Mouse (Mus musculus) retina, postnatal 1 day (tissue): ENCODE data around the gene Tnnt1.

Source experiments
- DNase-seq: peaks from one replicate; pipeline ENCODE4 v3.0.0-alpha.2; 2012

The Tnnt1 gene

GRCm38 (mm10) chr7:4521231-4522003 is 5.2 kb upstream of the Tnnt1 start:
- no peak for DNase-seq

DNA sequence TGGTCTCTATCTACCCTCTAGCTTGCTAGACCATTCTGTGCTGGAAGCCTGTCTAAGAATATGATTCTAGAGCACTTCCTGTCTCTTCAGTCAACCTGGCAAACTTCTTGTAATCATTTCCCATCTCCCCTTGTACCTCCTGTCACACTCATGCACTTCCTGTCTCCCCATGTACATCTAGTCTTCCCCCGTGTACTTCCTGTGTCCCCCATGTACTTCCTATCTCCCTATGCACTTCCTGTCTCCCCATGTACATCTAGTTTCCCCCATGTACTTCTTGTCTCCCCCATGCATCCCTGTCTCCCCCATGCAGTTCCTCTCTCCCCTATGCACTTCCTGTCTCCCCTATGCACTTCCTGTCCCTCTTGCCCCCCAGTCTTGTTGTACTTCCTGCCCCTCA is 2.3 kb upstream of the Tnnt1 start:
- DNase-seq = no peak

DNA sequence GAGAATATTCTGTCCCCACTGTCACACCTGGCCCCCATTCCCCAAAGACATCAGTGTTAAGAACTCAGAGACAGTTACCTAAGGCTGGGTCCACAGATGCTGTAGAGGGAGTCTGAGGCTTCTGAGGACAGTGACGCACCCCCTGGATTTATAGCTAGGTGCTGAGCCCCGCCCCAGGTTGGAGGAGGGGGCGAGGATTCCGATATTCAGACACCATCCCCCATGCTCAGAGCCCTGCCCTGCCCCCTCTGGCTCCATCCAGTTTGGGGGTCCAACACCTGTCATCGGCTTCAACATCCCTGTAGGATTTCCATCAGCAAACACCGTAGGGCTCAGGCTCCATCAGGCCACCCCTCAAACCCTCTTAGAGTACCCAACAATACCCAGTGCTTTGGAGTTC is 329 bp downstream of the Tnnt1 start:
- DNase-seq = no peak

DNA sequence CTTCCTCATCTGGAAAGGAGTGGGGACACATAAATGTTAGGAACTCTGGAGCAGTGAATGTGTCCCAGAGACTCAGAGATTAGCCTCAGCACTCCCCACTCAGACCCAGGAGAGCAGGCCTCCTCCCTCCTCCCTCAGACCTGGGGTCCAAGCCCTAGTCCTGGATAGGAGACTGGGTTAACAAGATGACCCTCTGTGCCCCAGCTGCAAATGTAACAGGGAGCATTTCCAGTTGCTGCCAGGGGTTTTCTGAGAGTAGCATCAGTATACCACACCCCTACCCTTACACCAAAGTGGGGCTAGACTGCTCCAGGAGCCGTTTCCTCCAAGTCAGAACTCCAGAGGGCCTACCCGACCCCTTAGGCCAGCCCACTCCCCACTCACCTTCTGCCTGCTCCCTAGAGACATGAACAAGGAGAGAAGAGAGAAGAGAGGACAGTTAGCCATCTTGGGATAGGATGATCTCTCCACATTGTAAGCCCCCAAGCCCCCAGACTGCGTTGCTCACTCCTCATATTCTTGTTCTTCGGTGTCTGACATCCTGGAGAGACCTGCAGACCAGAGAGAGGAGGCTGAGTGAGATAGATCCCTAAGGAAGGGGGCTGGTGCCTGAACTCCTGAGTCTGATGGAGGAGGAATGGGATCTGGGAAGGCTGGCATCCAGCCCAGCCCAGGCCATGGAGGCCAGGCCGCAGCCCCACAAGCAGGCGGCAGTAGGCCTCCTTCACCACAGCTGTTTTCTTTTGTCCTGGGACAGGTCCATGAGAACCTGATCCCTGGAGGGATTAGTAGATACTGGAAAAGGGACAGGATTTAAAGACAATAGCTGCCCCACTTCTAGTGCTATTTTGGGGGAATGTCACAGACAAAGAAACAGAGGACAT is 2.1 kb downstream of the Tnnt1 start:
- DNase-seq = no peak

GRCm38 (mm10) chr7:4513236-4513635 is 2.9 kb downstream of the Tnnt1 start:
- DNase-seq = peak; percentile 75

GRCm38 (mm10) chr7:4511489-4512224 is 4.5 kb downstream of the Tnnt1 start:
- DNase-seq = no peak

- DNase-seq = peak; percentile 92
Measured at GRCm38 (mm10) chr7:4509863-4510608, 6.1 kb downstream of the Tnnt1 start.

GRCm38 (mm10) chr7:4508739-4509116 is 7.5 kb downstream of the Tnnt1 start:
- DNase-seq = no peak

- no peak for DNase-seq
Measured at GRCm38 (mm10) chr7:4508062-4508738, 8.0 kb downstream of the Tnnt1 start.

- no peak for DNase-seq
Measured at GRCm38 (mm10) chr7:4507220-4507619, 9.0 kb downstream of the Tnnt1 start.

DNA sequence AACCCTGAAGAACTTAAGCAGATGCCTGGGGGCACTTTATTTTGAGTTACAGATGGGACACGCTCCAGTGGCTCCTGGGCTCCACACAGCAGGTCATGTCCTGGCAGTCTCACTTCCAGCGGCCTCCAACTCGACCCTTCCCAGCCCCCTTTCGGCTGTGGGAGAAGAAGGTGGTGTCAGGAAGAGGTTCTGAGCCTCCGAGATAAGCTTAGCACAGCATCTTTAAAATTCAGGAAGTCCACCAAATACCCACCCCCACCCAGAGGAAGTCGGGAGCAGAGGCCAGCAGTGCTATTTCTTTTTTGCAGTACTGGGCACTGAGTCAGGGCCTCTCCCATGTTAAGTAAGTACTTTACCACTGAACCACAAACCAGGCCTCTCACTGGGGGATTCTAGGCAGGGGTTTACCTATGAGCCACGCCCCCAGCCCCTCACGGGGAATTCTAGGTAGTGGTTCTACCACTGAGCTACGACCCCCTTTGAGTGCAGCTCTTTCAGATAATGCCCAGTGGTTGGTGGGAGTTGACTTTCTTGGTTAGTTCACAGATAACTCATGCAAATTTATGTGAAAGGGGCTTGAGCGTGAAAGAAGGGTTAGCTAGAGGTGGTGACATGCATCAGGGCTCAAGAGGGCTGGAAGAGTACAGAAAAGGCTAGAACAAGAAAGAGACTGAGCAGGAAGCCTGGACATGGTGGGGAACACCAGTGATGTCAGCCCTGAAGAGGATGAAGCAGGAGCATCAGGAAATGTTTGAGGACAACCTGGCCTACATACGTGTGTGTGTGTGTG is 11.3 kb downstream of the Tnnt1 start:
- DNase-seq = no peak

DNA sequence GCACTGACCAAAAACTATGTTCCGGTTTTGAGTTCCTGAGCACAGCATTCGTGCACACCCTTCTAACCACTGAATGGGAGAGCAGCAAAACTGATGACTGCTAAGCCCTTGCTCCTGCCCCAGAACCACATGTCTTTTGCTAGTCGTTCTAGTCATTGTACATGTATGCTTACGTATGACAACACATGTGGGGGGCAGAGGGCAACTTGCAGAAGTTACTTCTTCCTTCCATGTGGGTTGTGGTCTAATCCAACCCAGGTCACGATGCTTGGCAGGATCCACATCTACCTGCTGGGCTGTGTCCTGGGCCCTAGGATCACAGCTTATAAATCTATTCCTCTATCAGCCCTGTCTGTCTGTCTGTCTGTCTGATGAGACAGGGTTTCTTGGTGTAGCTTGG is 12.3 kb downstream of the Tnnt1 start:
- no peak for DNase-seq

DNA sequence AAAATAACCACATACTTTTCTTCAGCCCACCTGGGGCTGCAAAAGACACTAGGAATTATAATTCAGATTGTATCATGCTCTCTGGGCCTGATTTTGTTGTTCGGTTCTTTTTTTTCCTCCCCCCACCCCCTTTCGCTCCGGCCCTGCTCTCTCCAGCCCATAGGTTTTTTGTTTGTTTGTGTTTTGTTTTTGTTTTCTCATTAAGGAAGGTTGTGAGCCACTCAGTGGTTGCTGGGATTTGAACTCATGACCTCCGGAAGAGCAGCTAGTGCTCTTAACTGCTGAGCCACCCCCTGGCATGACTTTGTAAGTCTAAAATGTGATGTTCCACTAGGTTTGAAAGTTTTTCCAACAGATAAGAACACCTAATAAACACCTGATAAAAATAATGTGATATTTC is 13.1 kb downstream of the Tnnt1 start:
- DNase-seq = no peak

GRCm38 (mm10) chr7:4502421-4503090 is 13.6 kb downstream of the Tnnt1 start:
- peak; percentile 76 for DNase-seq

DNA sequence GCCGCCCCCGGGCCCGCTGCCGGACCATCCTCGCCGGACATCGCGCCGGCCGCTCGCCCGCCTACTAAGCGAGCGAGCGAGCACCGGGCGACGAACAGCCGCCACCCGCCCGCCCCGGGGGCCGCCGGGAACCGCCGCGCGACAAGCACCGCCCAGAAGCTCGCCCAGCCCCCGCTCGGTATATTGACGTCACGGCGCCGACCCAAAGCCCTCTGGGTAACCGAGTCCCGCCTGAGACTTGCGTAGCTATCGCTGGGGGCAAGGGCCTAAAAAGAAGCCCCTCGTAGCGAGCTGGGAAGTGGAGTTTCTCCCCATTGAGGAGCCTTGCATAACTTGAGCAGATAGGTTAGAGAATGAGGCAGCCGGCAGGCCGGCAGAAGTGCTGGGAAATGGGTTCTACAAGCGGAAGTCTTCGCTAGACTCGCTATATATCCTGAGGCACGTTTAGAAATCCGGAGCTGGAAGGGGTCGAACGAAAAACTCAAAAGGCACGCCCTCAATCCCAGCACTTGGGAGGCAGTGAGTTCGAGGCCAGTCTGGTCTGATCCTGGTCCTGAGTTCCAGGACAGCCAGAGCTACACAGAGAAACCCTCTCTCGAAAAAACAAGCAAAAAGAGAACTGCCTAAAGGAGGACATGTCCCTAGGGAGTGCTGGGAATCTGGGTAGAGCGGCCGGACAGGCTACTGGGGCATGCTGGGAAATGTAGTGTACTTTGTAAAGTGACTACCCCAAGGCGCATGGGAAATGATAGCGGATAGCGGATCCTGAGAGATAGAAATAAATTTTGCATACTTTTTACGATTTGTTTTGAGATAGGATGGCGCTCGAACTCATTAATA is 14.4 kb downstream of the Tnnt1 start, which contains the start of gene Ppp1r12c:
Ppp1r12c (minus strand) TSS at position 123 of the 840 bp plus-strand sequence.
- DNase-seq = peak; percentile 96

GRCm38 (mm10) chr7:4500892-4501471 is 15.2 kb downstream of the Tnnt1 start:
- peak; percentile 52 for DNase-seq

DNA sequence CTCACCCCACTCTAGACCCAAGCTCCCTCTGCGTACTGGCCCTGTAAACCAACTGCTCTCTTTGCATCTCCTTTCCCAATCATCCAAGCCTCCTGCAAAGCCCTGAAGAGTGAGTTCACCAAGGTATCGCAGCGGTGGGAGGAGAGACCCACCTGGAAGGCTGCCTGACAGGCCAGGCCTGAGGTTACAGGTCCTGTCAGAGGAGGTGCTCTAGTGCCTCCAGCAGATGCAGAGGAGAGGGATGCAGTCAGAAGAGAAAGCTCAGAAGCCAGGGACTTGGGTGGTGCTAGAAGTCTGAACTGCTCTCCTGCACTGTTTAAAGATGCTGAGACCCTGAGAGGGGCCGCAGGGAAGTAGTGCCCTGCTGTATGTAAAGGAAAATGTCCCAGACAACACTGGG is 17.1 kb downstream of the Tnnt1 start:
- no peak for DNase-seq

DNA sequence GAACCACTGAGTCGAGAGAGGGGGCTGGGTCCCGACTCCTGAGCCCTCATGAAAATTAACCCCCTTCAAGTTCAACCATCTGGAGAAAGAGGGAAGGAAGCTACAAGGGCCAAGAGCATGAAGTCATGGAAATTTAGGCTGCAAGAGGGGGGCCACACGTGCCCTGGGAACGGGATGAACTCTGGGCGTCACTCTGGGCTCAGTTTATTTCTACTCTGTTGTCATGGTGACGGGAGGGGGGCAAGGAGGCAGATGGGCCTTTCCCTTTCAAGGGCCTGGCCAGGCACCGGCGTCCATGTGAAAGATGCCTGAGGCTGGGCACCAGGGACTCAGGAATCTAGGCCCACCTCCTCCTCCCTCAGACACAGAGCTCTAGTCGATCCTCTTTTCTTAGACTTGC is 17.9 kb downstream of the Tnnt1 start:
- peak; percentile 87 for DNase-seq

- no peak for DNase-seq
Measured at GRCm38 (mm10) chr7:4497271-4497903, 18.8 kb downstream of the Tnnt1 start.
